Mouse (Mus musculus) cerebellum, adult 2 months (tissue): Measurements from ENCODE around the gene Rbpj. TPM values are rescaled to one million over a fixed set of nuclear protein-coding genes. Genes with fewer than 3 reads are reported as not detected.
A peak's percentile ranks its signal among the peaks of the same experiment; 100 is the strongest.

Experiments
- DNase-seq, 2 experiments: peaks; one replicate each; pipeline ENCODE4 v3.0.0; 2021
- H3K27ac ChIP-seq: fragments of 200-500 bp; 2 replicates; pipeline ENCODE4 v1.5.1; 2012; ENCODE audit warnings: low read length, control low read depth, inconsistent platforms; ENCODE audit not compliant: insufficient read depth
- H3K27me3 ChIP-seq: fragments of 200-500 bp; 2 replicates; pipeline ENCODE4 v1.6.1; 2012; ENCODE audit warnings: inconsistent platforms, mild to moderate bottlenecking, low read length, moderate library complexity; ENCODE audit not compliant: control insufficient read depth, insufficient read depth
- H3K4me1 ChIP-seq: fragments of 200-500 bp; 2 replicates; pipeline ENCODE4 v1.6.1; 2011; ENCODE audit warnings: low read length; ENCODE audit not compliant: control insufficient read depth, insufficient read depth
- H3K4me3 ChIP-seq: fragments of 200-500 bp; replicated peaks from 2 replicates; pipeline ENCODE3; 2011; ENCODE audit warnings: mild to moderate bottlenecking, low read depth, low read length, control low read depth; ENCODE audit not compliant: insufficient read depth
- CTCF ChIP-seq: fragments of 200-500 bp; IDR thresholded peaks from 2 replicates; pipeline ENCODE4 v1.5.1; 2011; ENCODE audit warnings: low read depth, mild to moderate bottlenecking, control low read depth, low read length, moderate library complexity, borderline replicate concordance; ENCODE audit not compliant: insufficient read depth
- POLR2A ChIP-seq: fragments of 200-500 bp; IDR thresholded peaks from 2 replicates; pipeline ENCODE4 v1.6.1; 2011; ENCODE audit warnings: low read length, control low read depth, borderline replicate concordance; ENCODE audit not compliant: insufficient read depth
- WGBS: fragments of 180-500 bp; shearing (Covaris S2); methylation state at CpG from one replicate; pipeline ENCODE4 v1.1.7; 2018; 5-methylcytosine and 5-hydroxymethylcytosine counted together
- polyA plus RNA-seq: library from polyadenylated mRNA; depleted of rRNA; stranded (reverse); fragments of >200 nt; gene quantifications from 2 replicates; pipeline ENCODE4 v1.2.3, GENCODE M21; 2012

Gene Rbpj
- polyA plus RNA-seq, 1 experiment, result 19.6 TPM

DNA sequence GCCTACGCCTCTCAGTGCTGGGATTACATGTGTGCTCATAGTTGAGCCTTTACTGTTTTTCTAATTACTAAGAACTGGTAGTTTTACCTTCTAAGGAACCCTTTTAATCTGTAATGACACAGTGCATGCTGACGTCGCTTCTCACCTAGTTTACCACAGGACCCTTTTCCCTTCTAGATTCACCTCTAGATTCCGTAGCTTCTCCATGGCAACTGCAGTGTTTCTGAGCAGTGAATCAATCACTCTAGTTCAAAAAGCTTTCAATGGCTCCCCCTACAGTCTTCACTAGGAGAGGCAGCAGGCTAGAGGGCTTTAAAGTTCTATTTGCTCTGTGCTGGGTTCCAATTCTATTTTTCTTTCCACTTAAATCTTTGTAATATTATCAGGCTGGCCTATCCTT, 128.3 kb downstream of the Rbpj start:
- no peak overlapping the region for H3K4me3 ChIP-seq
- no peaks in the 10 kb centered on the region for H3K27me3 ChIP-seq
- 24% methylated on average over 4 of the region's 4 CpGs for WGBS
- DNase-seq, result peak; percentile 28 to 53
- H3K4me1 ChIP-seq, result peaks cover 7% of the 10 kb centered on the region; the same call in 1 of the 2 replicates
- no peak overlapping the region for H3K27ac ChIP-seq
- TF ChIP-seq POLR2A (no peak), CTCF (peak; percentile 52; the same call in 1 of the 2 replicates)

DNA sequence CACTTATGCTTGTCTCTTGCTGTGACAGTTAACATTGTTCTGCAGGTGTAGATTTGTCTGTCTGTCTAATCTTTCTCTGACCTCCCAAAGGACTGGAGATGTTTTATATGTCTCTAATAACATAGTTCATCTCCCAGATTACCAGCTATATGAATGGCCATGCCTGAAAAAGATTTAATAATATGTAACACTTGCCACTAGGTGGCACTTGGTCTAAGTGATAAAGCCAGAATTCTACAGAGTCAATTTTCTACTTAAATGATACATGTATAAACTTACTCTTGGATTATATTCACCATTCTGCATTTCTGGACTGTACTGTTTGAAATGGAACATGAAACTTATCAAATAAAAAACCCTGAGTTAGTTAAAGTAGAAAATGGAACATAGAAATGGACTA, 132.6 kb downstream of the Rbpj start:
- DNase-seq, result peak in 1 of 2 experiments; percentile 18
- Histone ChIP-seq H3K27me3 (no peaks in the 10 kb centered on the region), H3K4me1 (peaks cover 6% of the 10 kb centered on the region), H3K4me3 (no peak overlapping the region), H3K27ac (no peak overlapping the region)
- no peak for TF ChIP-seq CTCF
- no peak for TF ChIP-seq POLR2A

DNA sequence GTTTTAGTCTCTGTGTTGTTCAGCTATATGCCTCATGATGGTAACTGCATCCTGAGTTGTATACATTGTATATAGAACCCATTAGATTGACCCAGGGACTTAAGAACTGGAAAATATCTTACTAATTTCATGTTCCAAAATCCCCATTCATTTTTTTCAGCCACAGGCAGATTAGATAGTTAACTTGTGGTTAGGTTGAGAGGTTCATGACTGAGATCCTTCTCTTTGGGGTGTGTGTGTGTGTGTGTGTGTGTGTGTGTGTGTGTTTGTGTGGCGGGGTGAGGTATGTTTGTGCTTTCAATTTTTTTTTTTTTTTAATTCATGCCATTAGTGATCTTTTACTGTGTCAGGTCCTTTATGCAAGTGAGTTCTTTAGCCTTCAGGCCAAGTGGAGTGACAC, 133.2 kb downstream of the Rbpj start:
- 95% methylated on average over 1 of the region's 1 CpGs for WGBS
- DNase-seq, result no peak
- no peak overlapping the region for H3K27ac ChIP-seq
- H3K4me3 ChIP-seq, result no peak overlapping the region
- peaks cover 4% of the 10 kb centered on the region for H3K4me1 ChIP-seq
- no peaks in the 10 kb centered on the region for H3K27me3 ChIP-seq
- no peak for TF ChIP-seq POLR2A
- TF ChIP-seq CTCF, result no peak

DNA sequence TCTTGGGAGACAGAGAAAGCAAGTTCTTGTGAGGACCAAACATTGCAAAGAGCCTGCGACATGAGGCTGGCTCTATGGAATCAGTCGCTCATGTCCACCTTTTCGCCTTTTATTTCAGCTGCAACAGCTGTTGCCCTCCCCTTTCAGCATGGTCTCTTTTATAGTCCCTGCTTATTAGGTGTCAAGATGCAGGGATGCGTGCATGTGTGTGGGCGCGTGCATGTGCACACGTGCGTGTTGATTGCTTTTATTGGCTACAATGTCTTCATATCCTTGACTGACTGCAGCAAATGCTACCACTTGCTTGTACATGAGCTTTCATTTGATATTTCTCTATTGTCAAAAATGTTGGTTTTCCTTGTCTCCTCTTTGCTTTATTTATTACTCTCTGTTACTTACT, 136.2 kb downstream of the Rbpj start:
- 52% methylated on average over 8 of the region's 8 CpGs for WGBS
- peaks cover 3% of the 10 kb centered on the region for H3K4me1 ChIP-seq
- H3K27me3 ChIP-seq, result no peaks in the 10 kb centered on the region
- DNase-seq, result no peak
- H3K4me3 ChIP-seq, result no peak overlapping the region
- no peak overlapping the region for H3K27ac ChIP-seq
- TF ChIP-seq POLR2A (no peak), CTCF (no peak)

DNA sequence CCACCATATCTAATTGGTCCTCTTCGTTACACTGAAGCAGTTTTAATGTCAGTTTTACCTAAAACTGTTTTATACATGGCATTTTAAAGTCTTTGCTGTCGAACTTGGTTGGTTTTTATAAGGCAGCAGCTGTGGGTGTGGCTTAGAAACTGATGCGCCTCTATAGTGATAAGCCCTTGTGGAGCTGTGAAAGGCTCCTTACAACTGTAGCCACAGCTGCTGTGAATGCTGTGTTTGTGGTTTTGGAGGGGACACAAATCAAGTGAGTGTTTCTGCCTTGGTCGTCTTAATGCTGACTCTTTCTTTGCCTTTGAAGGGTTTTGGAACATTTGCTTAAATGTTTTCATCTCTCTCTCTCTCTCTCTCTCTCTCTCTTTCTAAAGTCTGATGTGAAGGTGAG, 139.5 kb downstream of the Rbpj start:
- Histone ChIP-seq H3K4me1 (peaks cover 5% of the 10 kb centered on the region), H3K27ac (no peak overlapping the region), H3K4me3 (no peak overlapping the region), H3K27me3 (no peaks in the 10 kb centered on the region)
- WGBS, result 95% methylated on average over 4 of the region's 4 CpGs
- TF ChIP-seq POLR2A, result no peak
- no peak for TF ChIP-seq CTCF
- DNase-seq, result no peak

DNA sequence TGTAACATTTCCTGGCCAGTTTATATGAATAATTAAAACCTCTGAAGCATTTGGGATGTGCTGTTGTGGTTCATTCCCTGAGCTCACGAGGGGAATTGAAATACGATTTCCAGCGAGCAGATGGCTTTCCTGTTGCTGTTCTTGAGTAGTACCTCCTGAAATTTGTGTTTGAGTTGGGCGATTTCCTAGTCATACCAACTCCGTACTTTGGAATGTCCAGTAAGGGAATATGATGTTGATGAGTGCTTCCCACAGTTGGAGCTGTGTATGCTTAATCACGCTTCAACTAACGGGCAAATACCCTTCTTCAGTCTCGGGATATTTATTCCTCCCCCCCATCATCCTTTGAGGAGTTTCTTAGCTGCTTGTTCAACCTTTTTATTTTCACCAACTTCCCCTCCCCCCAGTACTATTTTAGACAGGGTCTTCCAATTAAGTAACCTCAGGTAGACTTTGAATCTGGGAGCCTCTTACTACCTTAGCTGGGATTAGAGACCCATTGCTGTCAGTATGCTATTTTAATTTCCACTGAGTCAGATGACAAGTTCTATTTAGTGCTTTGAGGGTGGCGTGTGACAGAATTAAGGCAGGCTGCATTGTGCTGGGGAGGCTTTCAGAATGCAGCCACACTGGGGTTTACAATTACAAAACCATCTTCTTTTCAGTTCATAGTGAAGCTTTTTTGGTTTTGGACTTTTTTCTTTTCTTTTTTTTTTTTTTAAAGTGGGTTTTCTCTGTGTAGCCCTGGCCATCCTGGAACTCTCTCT, 141.5 kb downstream of the Rbpj start:
- Histone ChIP-seq H3K4me3 (no peak overlapping the region), H3K4me1 (peaks cover 2% of the 10 kb centered on the region), H3K27ac (no peak overlapping the region), H3K27me3 (no peaks in the 10 kb centered on the region)
- no peak for DNase-seq
- TF ChIP-seq CTCF, result no peak
- TF ChIP-seq POLR2A, result no peak
- 31% methylated on average over 9 of the region's 9 CpGs for WGBS

DNA sequence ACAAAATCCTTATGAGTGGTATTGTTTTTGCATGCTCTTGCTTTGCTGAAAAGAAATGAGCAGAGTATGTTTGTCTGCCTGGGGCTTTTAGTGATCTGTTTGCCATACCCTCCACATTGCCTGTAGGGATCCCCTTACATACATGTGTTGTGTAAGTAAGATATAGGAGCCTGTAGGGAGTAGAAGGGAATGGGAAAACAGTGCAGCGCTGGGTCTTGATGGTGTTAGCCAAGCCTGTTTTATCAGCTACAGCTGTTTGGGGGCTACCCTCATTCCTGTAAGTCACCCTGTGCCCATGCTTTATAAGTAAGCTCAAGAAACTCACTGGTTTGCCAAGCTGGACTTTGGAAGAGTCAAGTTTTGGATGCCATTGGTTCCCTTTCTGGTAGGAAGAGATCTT, 152.9 kb downstream of the Rbpj start:
- no peak overlapping the region for H3K4me3 ChIP-seq
- no peak for DNase-seq
- H3K4me1 ChIP-seq, result no peaks in the 10 kb centered on the region
- WGBS, result 97% methylated on average over 1 of the region's 1 CpGs
- H3K27ac ChIP-seq, result no peak overlapping the region
- no peaks in the 10 kb centered on the region for H3K27me3 ChIP-seq
- TF ChIP-seq CTCF (no peak), POLR2A (no peak)

DNA sequence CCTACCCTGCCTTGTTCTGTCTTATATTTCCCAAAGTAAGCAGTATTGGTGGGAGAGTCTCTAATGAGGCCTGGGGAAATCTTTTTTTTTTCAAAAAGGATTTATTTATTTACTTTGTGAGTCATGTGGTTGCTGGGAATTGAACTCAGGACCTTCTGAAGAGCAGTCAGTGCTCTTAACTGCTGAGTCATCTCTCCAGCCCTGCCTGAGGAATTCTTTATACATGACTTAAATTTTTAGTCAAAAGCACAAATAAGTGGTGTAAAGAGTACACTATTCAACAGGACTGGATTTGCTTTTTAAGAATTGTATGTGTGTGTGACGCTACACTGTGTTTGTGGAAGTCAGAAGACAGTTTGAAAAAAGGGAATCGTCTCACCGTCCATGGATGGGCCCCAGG, 166.1 kb downstream of the Rbpj start:
- TF ChIP-seq POLR2A, result no peak
- no peak for TF ChIP-seq CTCF
- no peak overlapping the region for H3K27ac ChIP-seq
- no peak overlapping the region for H3K4me3 ChIP-seq
- 85% methylated on average over 3 of the region's 3 CpGs for WGBS
- peaks cover 4% of the 10 kb centered on the region; the same call in 1 of the 2 replicates for H3K4me1 ChIP-seq
- no peak for DNase-seq
- no peaks in the 10 kb centered on the region for H3K27me3 ChIP-seq
